Mouse (Mus musculus) frontal cortex, postnatal 25 days (tissue): Measurements from ENCODE around the gene Gng12.

ENCODE experiments used
- DNase-seq, 2 experiments: peaks; one replicate each; pipeline ENCODE4 v3.0.0; 2022; ENCODE audit warnings: low spot score in 2 of 2

Gng12 gene

DNA sequence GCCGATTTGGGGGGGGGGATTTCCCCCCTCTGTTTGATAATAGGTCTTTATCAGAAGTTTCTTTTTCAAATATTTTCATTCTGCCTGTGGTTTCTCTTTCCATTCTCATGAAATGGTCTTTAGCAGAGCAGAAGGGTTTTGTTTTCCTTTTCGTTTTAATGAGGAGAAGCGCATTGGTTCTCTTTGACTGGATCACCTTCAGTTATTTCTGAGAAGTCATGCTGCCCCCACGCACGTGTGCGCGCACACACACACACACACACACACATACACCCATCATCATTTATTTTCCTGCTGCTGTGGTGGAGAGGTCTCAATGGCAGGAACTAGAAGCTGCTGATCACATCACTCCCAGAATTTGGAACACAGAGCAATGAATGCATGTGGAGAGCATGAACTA lies 20.8 kb downstream of the Gng12 start:
- no peak for DNase-seq

DNA sequence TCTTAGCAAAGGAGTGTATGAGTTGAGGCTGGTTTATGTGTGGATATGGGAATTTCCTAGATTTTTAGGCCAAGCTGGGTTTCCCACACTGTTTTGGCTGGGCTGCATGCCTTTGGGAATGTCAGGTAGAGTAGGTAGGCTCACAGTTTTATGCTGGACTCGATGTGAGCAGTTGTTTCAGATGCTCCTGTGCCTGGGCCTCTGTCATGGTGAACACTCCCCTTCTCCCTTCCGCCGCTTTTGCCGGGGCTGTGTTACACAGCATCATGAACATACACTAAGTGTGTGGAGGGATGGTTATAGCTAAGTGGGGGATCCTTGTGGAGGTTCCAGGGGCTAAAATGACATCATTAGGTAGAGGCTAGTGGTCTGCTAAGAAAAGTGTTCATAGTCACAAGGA lies 24.6 kb downstream of the Gng12 start:
- DNase-seq: no peak

DNA sequence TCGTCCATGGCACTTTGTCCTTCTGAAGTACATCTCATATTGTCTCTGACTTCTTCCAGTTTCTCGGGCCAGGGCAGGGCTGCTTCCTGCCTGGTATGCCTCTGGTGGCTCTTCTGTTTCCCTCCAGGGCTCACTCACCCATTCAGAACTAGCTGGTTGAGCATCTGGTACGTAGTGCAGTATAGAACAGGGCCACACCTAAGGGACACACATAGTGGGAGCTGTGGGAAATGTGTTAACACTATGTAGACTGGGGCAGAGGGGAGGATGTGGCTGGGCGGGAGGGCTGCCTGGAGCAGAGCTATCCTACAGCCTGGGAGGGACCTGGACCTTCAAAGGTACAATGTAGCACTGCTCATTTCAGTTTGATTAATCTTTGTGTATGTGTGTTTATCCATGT lies 25.6 kb downstream of the Gng12 start:
- DNase-seq: no peak

DNA sequence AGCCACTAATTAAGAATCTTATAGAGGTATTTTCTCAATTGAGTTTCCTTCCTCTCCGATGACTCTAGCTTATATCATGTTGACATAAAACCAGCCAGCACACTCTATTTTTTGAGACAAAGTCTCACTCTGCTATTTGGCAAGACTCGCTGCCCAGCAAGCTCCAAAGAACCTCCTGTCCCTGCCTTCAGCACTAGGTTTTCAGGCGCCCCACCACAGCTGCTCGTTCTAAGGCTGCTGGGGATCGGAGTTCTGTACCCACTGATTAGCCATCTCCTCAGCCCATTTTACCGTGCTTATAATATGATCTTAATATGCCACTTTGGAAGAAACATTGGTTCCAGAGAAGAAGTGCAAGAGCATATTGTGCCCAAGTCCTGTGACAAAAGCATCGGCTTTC lies 26.3 kb downstream of the Gng12 start:
- no peak for DNase-seq

DNA sequence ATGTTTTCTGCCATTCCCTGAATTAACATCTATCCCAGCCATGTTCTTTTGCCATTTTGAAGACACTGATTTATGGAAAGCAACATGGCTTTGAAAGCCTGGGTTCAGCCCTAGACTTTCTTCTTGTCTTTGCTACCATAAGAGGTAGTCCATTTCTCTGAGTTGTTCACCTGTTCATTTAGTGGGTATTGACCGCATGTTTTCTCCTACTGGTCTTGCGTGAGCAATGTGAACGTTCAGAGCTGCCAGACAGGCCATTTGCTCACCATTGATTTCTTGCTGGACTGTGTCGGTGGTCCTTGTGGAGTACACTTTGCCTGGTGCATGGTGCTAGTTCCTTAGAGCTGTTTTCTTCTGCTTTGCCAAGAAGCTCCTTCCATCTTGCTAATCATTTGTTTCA lies 27.7 kb downstream of the Gng12 start:
- DNase-seq: no peak

DNA sequence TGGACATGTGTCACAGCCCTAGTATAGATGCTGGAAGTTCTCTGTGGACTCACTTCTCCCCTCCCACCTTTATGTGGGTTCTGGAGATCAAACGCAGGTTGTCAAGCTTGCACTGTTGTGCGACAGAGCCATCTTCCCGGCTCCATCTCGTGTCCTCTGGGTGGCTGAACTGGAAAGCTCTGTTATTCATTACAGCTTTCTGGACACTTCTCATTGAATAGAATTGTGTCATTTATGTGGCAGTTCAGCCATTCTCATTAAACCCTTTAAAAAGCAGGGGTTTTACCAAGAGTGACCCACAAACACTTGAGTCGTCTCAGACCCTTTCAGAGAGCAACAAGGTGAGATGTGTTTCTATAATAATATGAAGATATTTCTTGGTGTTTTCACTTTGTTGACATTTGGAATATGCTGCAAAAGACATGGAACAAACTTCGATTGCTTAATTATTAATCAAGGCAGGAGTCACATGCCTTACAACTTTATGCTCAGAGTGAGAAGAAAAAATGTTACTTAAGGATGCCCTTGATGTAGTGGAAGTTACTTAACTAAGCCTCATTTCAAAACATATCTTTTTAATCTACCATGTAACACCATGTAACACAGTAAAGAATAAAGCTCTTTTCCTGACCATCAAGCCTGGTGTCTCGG lies 28.2 kb downstream of the Gng12 start:
- no peak for DNase-seq

DNA sequence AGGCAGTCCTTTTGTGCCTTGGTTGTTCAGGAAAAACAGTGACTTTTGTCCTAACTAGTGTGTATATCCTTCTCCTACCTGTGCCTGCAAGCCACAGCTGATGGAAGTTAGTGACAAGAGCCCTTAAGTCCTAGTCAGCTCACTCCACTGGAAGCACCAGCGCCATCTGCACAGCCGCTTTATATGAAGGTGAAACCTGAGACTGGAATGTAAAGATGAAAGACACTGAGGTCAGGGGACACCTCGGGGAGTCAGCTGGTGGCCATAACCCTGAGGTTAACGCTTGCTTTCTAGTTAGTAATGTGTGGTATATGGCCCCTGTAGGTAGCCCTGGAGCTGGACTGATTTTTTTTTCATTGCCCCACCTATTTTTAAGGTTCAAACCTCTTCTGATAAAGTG lies 30.1 kb downstream of the Gng12 start:
- DNase-seq: no peak

DNA sequence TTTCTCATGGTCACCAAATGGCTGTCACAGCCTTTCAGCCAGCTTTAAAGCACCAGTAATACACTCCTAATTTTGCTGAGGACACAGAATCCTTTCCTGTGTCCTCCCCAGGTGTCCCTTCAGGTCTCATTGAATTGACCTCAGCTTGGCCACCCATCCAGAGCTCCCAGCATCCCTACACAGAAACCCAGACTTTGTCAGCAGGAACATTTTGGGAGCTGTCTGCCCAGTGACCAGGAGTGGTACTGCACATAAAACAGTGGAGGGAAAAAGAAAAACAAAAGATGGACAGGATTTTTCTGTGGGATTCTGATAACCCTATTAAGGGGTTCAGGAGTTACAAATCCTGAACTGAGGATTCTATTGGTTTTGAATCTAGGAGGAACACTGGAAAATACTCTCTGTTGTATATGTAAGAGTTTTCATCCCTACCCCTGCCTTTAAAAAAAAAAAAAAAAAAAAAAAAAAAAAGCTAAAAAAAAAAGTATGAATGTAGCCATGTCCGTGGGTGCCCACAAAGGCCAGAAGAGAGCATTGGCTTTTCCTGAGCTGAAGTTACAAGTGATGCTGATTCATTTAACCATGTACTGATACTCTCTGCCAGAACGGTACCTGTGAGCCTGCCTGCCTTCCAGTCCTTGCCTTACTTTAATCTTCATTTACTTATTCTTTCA lies 32.9 kb downstream of the Gng12 start:
- DNase-seq: no peak

DNA sequence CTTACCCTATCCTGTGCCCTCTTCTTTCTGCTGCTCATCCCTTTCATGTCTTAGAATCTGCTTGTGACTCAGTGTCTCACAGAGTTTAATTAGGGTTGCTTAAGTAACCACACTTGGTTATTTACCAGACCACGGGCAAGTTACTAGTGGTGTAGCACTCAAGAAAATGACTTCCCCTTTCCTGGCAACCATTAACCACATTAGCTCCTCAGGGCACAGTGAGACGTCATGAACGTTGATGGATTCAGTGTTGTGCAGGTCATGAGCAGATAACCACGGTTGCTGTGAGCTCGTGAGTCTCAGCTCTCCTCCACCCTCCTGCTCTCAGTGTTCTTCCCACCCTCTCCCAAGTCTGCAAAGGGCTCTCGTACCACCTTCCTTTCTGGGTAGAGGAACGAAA lies 33.5 kb downstream of the Gng12 start:
- no peak for DNase-seq

DNA sequence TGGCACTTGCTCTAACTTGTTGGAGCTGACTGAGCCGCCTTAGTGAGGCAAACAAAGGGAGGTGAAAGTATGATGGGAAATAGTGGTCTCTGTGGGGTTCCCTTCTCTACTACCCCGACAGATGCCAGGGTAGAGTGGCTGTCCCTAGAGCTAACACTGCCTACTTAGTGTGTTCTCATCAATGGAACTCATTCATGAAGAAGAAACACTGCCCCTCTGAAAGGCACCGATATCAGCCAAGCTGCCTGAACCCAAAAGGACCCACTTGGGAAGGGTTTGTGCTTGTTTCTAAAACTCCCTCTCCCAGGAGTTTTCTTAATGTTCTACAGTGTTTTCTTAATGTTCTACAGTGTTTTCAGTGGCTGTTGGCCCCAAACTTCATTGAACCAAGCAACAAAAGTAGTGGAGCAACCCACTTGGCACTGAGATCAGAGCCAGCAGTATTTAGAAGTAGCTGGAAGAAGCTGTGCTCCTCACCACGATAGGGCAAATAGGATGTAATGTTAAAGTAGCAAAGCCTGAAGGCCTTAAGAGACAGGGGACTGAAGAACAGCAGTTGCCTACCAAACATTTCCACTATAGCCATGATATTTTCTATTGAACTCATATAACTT lies 36.1 kb downstream of the Gng12 start:
- no peak for DNase-seq

DNA sequence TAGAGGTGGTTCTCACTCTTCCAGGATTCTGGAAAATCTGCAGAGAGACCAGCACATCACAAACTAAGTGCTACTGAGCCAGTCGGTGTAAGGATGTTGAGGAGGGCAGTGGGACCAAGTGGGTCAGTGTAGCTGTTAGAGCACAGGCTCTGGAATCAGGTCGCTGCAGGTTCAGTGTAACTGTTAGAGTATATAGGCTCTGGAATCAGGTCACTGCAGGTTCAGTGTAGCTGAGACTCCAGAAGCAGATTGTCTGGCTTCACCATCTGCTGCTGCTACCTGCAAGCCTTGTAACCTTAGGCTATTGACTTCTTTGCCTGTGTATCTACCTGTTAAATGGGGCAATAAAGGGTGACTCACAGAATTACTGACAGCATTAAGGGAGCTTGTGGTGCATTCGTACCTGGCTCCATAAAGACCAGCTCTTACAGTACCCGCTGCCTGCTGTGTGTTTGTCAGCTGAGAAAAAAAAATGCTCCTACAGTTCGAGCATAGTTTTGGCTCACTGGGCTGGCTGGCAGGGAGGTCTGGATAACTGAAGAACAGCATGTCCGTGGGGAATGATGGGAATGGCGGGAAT lies 44.5 kb downstream of the Gng12 start:
- no peak for DNase-seq

DNA sequence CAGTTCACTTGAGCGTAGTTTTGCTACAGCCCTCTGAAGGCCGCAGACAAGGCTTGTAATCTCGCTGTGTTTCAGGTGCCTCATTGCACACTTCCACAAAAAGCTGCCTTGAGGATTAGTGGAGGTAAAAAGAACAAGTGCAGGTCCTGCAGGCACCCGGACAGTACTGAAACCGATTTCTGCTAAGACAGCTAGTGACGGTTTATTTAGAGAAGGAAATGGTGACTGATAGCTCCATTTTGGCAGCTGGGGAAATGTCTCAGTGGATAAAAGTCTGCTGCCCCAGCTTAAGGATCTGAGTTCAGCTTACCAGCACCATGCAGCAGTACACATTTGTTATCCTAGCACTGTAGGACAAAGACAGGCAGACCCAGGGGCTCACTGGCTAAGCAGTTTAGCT lies 45.6 kb downstream of the Gng12 start:
- no peak for DNase-seq

DNA sequence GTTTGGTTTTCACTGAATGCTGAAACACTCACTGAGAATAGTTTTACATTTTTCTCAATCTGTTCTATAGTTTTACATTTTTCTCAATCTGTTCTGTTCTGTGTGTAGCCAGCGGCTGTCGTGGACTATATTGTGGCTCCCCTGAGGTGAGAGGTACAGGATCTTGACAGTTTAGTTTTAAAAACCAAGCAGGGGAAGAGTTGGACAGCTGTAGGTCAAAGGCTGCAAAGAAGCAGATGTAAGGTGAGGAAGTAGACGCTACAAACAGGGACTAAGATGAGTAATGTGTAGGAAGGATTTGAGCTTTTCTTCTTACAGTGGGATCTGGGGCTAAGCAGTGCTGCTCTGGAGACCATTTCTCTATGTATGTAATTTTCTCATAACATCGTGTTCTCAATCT lies 46.6 kb downstream of the Gng12 start:
- DNase-seq: no peak

DNA sequence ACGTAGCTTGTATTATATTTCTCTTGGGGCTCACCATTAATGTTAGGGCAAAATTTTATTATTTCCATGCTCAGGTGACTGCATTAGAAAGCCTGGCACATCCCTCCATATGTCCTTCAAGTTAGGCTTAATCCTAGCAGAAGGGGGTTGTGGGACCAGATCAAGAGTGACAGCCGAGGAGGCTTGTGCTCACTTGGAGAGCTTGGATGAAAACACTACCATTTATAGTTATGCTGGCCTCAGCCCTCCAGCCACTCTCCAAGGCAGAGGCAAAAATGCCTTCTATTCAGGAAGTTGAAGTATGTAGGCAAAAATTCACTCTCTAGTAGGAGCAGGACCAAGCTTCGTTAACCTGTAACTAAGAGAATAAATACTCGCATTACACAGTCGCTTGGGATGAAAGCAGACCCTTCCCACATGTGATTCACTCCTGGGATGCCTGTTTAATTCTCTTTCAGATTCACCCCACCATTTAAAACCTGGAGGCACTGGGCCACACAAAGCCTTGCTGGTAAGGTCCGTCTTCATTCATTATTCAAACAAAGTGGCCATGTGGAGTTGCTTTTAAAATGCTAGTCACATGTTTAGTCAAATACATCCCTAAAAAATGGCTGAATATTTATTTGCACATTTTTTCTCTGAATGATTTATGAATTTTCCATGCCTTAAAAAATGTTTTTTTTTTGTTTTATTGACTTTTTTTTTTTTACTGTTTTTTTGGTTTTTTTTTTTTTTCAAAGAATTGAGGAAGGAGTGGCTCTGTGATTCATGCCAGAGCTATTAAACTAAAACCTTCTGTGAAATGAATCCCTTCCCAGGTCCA lies 47.4 kb downstream of the Gng12 start:
- no peak for DNase-seq

DNA sequence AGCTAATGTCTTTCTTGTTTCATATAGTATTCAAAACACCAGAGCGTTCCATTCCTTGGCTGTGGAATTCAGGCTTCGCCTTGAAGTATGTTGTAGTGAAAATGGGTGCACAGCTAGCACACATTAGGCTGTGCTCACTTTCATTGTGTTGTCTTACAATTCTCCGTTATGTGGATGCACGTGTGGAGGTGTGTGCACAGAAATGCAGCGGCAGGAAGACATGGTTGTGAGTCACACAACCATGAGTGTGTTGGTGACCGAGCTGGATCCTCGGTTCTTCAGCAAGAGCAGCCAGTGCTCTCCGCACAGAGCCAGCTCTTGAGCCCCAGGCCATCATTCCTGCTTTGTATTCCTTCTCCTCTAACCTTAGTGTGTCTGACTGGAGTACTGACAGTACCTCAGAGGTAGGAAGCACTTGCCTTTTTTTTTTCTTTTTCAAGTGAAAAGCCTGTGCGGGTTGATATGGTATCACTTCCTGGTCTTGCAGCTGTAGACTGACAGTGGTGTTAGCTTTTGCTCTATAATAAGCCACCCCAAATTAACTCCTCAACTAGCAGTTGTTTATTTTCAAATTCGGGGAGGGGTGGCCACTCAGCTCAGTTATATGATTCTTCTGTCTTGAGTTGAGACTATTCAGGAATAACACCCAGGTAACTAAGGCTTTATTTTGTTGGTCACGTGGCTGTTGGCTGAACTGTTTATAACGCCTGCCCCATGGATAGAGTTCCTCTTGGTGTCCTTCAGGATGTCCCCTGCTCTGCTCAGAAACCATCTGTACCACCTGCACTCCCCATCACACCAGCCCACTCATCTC lies 48.2 kb downstream of the Gng12 start:
- DNase-seq: no peak

DNA sequence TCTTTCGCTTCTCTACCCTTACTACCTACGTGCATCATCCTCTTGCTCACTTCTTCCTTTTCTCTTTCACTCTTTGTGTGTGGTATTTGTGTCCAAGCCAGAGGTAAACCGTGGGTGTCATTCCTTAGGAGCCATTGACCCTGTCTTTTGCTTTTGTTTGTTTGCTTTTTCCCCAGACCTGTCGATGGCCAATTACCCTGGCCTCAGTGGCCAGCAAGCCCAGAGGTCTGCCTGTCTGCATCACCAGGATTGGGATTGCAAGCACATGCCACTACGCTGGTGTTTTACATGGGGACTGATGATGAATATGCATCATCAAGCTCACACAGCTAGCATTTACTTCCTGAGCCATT lies 48.8 kb downstream of the Gng12 start:
- no peak for DNase-seq

DNA sequence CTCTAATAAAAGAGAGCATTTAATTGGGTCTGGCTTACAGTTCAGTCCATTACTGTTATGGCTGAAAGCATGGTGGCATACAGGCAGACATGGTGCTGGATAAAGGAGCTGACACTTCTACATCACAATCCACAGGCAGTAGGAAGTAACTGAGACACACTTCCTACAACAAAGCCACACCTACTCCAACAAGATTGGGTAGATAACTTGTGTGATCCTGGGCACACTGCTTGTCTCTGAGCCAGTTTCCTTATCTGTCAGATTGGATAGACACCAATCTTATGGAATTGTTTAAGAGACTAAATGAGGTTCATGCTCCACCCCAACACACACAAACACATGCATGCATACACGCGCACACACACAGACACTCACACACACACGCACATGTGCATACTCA lies 51.9 kb downstream of the Gng12 start:
- no peak for DNase-seq

DNA sequence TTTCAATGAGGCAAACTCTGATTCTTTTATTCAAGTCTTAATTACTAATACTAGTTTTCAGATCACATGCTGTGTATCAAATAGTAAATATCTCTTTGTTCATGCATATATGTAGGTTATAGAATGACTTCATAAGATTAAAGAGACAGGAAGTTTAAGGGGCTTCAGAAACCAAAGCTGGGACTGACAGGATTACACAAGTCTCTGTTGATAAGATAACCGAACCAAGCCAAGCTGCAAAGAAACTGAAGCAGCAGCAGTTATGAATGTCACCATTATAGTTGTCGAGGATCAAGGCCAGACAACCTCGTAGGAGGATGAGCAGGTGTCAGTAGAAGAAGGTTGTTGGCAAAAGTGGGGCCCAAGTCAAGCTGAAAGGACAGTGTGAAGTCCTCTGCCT lies 52.7 kb downstream of the Gng12 start:
- DNase-seq: no peak

DNA sequence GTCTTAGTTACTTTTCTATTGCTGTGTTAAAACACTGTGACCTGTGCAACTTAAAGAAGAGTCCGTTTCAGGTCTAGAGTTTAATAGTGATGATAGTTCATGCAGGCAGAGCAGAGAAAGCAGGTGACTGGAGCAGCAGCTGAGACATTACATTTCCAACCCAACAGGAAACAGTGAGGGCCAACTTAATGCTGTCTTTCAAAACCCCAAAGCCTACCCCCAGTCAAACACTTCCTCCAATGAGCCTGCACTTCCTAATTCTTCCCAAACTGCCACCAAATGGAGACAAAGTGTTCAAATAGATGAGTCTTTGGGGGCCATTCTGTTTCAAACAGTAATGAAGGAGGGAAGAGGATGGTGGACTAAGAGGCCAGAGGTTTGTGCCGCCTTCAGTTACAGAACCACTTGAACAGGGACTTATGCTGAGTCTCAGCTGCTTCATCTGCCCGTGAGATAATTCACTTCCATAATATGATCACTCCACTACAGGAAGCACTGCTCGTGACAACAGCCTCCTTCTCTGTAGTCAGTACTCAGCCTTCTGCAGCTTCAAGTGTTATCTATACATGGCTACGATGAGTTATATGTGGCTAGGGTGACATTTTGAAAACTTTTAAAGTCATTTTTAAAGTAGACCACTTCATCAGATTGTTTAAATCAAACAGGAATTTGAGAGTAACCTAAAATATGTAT lies 55.7 kb downstream of the Gng12 start:
- no peak for DNase-seq

DNA sequence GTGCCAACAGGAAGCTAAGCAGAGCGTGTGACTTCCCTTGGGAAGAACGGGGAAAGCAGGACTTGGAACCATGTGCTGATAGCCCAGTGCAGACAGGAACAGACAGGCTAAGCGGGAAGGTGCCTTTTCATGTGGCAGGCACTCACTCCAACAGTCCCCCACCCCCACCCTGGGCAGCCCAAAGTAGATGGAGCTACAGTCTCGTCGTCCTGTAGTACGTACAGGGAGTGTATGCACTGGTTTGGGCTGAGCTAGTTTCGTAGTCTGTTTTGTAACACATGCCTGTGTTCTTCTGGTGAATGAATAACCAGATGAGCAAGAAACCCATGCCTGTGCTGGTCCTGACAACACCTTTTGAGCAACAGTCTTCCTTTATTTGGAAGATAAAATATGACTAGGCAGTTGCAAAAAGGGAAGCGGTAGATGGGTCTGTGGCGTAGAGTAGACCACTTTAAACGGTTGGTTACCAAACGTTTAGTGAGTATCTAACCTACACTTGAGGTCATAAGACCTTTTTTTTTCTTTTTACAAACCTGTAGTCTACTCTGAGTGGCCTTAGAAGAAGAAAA lies 57.8 kb downstream of the Gng12 start:
- DNase-seq: no peak
